Mouse (Mus musculus): ENCODE results near the gene Ythdf2.

The Ythdf2 gene

GRCm38 (mm10) chr4:132154877-132155670 is 57.0 kb downstream of the Ythdf2 start:
- in situ Hi-C loops (cut with MseI, MboI): no loop called here

GRCm38 (mm10) chr4:132151673-132152072 is 60.4 kb downstream of the Ythdf2 start:
- in situ Hi-C loops (cut with MseI, MboI): no loop called here

- in situ Hi-C loops (cut with MseI, MboI): no loop called here
Observed at GRCm38 (mm10) chr4:132146201-132146600, 65.9 kb downstream of the Ythdf2 start.

- in situ Hi-C loops (cut with MseI, MboI): no loop called here
Observed at GRCm38 (mm10) chr4:132145092-132145491, 67.0 kb downstream of the Ythdf2 start.

DNA sequence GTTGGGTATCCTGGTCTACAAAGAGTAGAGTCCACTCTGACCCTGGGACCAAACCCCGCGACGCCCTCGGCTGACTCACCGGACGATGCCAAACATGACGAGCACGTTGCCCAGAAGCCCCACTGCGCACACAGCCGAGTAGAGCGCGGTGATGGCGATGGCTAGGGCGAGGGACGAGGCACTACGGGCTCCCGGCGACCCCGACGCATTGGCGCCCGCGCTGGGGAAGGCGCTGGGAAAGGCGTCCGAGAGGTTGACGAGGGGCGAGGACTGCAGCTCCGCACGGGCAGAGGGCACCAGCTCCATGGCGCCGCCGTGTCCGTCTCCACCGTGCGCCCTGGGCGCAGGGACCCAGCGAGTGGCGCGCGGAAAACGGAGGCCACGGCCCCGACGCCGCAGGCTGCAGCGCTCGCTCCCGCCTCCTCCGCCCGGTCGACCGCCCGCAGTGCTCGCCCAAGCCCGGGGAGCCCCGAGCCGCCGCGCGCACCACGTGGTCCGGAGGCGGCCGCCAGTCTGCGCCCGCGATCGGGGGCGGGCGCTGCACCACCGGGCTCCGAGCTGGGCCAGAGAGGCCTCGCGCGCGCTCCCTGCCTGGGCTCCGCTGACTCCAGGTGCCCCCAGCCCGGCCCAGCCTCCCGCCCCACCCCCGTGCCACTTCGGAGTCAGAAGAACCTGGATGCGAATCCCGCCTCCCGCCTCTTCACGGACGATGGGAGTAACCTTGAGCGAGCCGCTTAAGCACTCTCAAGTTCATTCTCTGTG is 67.8 kb downstream of the Ythdf2 start, which contains the start of gene Oprd1:
Gene Oprd1, minus strand, starts transcription at position 407 of the 762 bp plus-strand sequence.
- in situ Hi-C loops (cut with MseI, MboI): no loop called here

DNA sequence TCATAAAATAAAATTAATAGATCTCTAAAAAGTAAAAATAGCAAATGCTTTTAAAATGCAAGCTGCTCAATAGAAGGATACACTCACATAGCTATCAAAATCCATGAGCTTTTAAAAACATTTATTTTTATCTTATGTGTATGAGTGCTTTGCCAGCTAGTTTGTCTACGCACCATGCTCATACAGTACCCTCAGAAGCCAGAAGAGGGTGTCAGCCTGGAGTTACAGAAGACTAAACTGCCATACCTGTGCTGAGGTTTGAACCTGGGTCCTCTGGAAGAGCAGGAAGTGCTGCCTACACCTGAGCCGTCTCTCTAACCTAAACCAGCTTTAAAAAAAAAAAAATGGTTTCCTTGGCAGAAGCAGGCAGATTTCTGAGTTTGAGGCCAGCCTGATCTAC is 73.5 kb downstream of the Ythdf2 start:
- in situ Hi-C loops (cut with MseI, MboI): no loop called here

DNA sequence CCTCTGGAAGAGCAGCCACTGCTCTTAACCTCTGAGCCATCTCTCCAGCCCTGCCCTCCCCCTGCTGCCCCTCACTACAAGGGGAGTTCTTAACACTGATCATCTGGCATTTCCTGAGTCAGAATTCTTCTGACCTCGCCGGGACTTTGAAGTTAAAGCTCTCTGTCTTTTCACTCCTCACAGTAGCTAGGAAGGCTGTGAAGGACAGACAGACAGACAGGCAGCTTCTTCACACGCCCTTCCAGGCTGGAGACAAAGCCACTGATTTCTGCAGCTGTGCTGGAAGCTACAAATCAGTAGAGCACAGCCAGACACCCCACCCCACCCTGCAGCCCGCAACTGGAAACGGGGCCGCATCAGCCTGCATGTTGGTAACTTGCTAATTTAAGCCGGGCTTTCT is 75.1 kb downstream of the Ythdf2 start:
- in situ Hi-C loops (cut with MseI, MboI): no loop called here
